Mouse (Mus musculus): ENCODE data around the gene Skil. TPM values are rescaled to one million over a fixed set of nuclear protein-coding genes. Genes with fewer than 3 reads are reported as not detected.

The Skil gene
- total RNA-seq, 2 experiments from 2014 or later, result 8.3 to 19.8 TPM

DNA sequence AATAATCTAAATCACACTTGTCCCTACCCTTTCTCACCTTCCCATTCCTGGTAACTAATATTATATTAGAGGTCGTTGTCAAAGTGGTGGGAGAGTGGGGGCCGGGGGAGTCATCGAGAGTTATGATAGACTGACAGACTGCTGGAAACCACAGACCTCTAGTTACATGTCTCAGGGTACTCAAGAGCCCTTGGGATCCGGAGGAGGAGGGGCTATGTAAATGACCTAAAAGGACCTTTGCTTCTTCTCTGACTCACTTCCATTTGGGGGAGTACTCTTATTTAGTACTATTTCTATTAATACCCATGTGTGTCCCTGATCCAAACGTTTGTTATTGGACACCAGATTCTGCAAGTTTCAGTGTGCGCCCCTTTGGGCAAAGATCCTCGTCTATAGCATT is 4.9 kb upstream of the Skil start:
- H3K27ac ChIP-seq, result no peak overlapping the region
- no peak overlapping the region for H3K4me3 ChIP-seq
- DNase-seq, result no peak
- no peak for TF ChIP-seq CTCF (IDR thresholded peaks at IDR 0.05)
- intact Hi-C loops (cut with DNase I), result loop anchor here (5.0 kb wide), 2 partner anchors 47 to 488 kb away; partner anchors contain the start of gene Mynn

DNA sequence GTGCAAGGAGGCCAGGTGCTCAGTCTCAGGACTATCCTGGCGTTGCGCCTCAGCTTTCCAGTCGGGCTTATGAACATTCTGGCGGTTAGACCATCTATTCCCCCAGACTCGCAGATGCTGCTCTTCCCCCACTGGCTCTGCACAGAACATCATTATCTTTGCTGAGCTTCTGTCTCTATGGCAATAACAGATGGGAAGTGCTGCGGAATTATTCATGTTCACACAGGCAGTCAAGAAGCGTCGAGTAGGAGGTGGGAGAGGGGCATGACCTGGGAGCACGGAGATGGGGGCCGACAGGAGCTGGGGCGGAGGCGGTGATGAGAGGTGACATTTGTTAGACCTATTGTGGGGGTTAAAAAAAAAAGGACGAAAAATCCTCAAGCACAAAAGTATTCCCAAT is 1.7 kb upstream of the Skil start:
- TF ChIP-seq CTCF (IDR thresholded peaks at IDR 0.05), result no peak
- peak overlapping the region; percentile 98 for H3K27ac ChIP-seq
- DNase-seq, result peak; percentile 34
- peak overlapping the region; percentile 90 for H3K4me3 ChIP-seq
- intact Hi-C loops (cut with DNase I), result loop anchor here (5.0 kb wide), 2 partner anchors 44 to 491 kb away; partner anchors contain the start of gene Mynn

DNA sequence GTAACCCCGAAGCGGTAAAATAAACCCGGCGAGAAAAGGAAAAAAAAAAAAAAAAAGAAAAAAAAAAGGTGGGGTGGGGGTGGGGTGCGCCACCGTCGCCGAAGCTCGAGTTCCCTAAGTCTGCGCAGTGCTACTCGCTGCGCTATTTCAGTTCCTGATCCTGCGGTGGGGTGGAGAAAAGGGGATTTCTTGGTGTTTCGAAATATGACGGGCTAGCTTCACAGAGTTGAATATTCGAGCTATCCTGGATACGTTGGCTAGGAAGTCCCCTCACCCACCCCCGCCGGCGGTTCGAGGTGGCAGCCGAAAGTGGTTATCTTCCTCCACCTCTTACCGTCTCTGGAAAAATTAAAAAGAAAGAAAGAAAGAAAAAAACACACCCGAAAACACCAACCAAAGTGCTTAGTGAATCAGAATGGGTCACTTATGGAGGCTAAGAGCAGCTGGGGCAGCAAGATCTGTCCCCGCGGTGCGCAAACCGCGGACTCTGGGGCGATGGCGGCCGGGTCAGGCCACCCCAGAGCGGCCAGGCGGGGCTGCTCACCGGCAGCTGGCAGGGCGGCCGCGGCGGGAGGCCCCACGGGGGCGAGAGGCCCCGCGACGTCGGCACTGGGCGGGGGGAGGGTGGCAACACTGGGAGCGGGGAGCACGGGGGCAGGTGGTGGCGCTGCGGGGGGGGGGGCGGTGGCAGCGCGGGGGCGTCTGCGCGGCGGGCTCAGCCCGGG is 1.1 kb upstream of the Skil start:
- peak overlapping the region; percentile 90 for H3K4me3 ChIP-seq
- intact Hi-C loops (cut with DNase I), result loop anchor here (1.0 to 5.0 kb wide), 3 partner anchors 36 to 491 kb away; partner anchors contain the start of gene Mynn
- TF ChIP-seq CTCF (IDR thresholded peaks at IDR 0.05), result no peak
- DNase-seq, result peak; percentile 89
- H3K27ac ChIP-seq, result peak overlapping the region; percentile 98

- Histone ChIP-seq H3K27ac (peak overlapping the region; percentile 98), H3K4me3 (peak overlapping the region; percentile 90)
- intact Hi-C loops (cut with DNase I), result no loop called here
- TF ChIP-seq CTCF (IDR thresholded peaks at IDR 0.05), result no peak
- no peak for DNase-seq
These were observed 277 bp downstream of the Skil start for GRCm38 (mm10) chr3:31095179-31095490.

- Histone ChIP-seq H3K4me3 (peak overlapping the region; percentile 90), H3K27ac (peak overlapping the region; percentile 98)
- DNase-seq, result peak; percentile 65
- no peak for TF ChIP-seq CTCF (IDR thresholded peaks at IDR 0.05)
- intact Hi-C loops (cut with DNase I), result no loop called here
These were observed 765 bp downstream of the Skil start for GRCm38 (mm10) chr3:31095491-31096154.

DNA sequence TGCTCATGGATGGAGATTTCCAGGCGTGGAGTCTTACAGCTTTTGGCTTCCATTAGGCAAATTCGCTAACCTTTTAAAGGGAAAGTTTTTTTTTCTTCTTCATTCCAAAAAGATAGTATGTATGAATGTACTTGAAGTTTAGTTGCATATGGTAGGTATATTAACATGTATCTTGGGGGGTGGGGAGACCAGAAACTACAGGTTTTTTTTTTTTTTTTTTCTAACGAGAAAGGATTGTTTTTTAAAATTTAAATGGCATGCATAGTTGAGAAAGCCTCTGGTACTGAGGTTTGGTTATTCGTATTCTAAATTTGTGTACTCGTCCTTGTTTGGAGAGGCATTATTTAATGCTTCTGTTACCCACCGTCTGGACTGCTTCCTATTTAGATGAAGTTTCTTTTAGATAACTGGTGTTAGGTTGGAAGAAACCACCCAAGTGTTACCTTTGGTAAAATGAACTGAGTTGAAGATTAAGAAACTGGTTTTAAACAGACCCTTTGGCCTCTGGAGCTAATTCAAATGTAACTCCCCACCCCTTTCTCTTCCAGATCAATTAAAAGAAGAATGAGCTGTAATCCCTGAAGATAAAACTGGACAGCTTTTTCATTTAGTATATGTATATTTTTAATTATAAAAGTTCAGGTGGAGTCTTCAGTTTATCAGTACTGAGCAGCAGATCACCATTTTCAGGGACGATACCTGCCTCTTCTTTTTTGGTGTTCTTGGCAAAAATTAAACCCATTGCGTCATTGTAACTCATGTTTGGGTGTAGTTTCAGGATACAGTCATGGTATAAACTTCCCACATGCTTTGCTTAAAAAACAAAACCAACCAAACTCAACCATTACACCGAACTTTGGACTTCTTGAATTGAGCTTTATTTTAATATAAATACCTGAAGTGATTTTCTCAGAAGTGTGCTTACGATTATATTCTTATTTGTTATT is 1.6 kb downstream of the Skil start:
- intact Hi-C loops (cut with DNase I), result no loop called here

DNA sequence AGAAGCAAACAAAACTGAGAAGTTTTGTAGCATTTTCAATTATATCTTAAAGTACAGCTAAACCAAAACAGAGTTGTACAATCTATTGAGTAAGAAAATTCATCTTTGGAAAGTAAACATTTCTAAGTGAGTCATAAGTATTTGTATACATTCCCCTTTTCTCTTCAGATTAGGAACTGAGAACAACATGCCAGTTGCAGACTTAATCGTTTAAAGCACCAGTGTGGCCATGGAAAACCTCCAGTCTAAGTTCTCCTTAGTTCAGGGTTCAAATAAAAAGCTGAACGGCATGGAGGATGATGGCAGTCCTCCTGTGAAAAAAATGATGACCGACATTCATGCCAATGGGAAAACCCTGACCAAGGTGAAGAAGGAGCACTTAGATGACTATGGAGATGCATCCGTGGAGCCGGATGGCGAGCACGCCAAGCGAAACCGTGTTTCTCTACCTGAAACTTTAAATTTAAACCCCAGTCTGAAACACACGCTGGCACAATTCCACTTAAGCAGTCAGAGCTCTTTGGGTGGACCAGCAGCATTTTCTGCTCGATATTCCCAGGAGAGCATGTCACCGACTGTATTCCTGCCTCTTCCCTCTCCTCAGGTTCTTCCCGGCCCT is 2.4 kb downstream of the Skil start:
- Histone ChIP-seq H3K27ac (peak overlapping the region; percentile 98), H3K4me3 (peak overlapping the region; percentile 48)
- intact Hi-C loops (cut with DNase I), result no loop called here
- no peak for DNase-seq
- no peak for TF ChIP-seq CTCF (IDR thresholded peaks at IDR 0.05)

More for the DNA sequence above, 1.6 kb downstream of the Skil start:
- H3K27ac ChIP-seq, result peak overlapping the region; percentile 98
- no peak for TF ChIP-seq CTCF (IDR thresholded peaks at IDR 0.05)
- H3K4me3 ChIP-seq, result peak overlapping the region; percentile 90
- no peak for DNase-seq

GRCm38 (mm10) chr3:31097976-31098375 is 3.1 kb downstream of the Skil start:
- no peak for DNase-seq

GRCm38 (mm10) chr3:31098556-31098955 is 3.7 kb downstream of the Skil start:
- no peak overlapping the region for H3K27ac ChIP-seq
- H3K4me3 ChIP-seq, result peak overlapping the region; percentile 48
- no peak for DNase-seq
- no peak for TF ChIP-seq CTCF (IDR thresholded peaks at IDR 0.05)
- intact Hi-C loops (cut with DNase I), result no loop called here

More at GRCm38 (mm10) chr3:31097976-31098375, 3.1 kb downstream of the Skil start:
- H3K27ac ChIP-seq, result peak overlapping the region; percentile 40
- TF ChIP-seq CTCF (IDR thresholded peaks at IDR 0.05), result no peak
- intact Hi-C loops (cut with DNase I), result no loop called here
- peak overlapping the region; percentile 48 for H3K4me3 ChIP-seq

- no peak for DNase-seq
- no peak for TF ChIP-seq CTCF (IDR thresholded peaks at IDR 0.05)
- Histone ChIP-seq H3K27ac (no peak overlapping the region), H3K4me3 (peak overlapping the region; percentile 42; the same call in 1 of the 2 replicates)
- intact Hi-C loops (cut with DNase I), result no loop called here
These were observed 5.2 kb downstream of the Skil start for GRCm38 (mm10) chr3:31100026-31100425.

DNA sequence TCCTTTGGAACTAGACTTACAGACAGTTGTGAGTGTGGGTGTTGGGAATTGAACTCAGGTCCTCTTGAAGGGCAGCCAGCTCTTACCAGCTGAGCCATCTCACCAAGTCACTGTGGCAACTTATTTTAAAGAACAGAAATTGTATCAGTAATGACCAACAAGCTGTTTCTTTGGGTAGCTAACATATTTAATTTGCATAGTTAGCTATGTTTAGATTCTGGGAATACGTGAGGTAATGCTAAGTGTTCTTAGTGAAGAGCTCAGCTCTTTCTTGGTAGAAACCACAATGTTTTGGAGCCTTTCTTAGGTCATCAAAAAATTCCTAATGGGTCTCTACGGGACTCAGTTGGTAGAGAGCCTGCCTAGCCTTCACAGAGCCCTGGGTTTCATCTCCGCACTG is 5.9 kb downstream of the Skil start:
- no peak for DNase-seq
- TF ChIP-seq CTCF (IDR thresholded peaks at IDR 0.05), result no peak
- intact Hi-C loops (cut with DNase I), result no loop called here

DNA sequence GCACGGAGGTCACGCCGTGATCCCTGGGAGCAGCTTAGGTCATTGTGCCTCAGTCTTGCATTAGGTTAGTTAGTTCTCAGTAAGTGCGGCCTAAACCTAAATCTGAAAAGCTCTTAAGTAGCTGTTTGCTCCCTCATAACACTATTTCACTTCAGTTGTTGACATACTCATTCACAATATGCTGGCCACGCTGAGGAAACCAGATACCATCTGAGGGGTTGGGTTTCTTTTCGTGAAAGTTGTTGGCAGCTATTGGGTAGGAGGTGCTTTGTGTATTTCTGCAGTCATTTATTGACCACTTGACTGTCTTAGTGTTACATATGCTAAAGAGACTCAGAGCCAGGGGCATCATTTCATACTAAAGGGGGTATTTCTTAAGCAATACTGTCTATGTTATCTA is 10.1 kb downstream of the Skil start:
- Histone ChIP-seq H3K27ac (peak overlapping the region; percentile 64), H3K4me3 (peak overlapping the region; percentile 21)
- intact Hi-C loops (cut with DNase I), result no loop called here
- no peak for TF ChIP-seq CTCF (IDR thresholded peaks at IDR 0.05)
- no peak for DNase-seq

More for the DNA sequence above, 5.9 kb downstream of the Skil start:
- no peak overlapping the region for H3K27ac ChIP-seq
- H3K4me3 ChIP-seq, result no peak overlapping the region

All from gastrocnemius, adult 2 months (tissue).